Mouse (Mus musculus) hindbrain, postnatal 0 days (tissue): ENCODE measurements around the gene Epp13. TPM values are rescaled to one million over a fixed set of nuclear protein-coding genes. Genes with fewer than 3 reads are reported as not detected.
A peak's percentile ranks its signal among the peaks of the same experiment; 100 is the strongest.
"Not testable (repeated sequence)": the region's sequence is repeated elsewhere in the genome, so short reads cannot be mapped to it uniquely, and the experiment has no call there.

ENCODE experiments used
- ATAC-seq: fragments of 200-750 bp; cut with Nextera tagmentation; 2 replicates; pipeline ENCODE4 v1.8.0; 2017; ENCODE audit warnings: mild to moderate bottlenecking, moderate TSS enrichment, moderate library complexity
- DNase-seq: peaks from one replicate; pipeline ENCODE4 v3.0.0-alpha.2; 2015; ENCODE audit warnings: low spot score
- H3K27ac ChIP-seq: fragments of 300-500 bp; sonication (generic); 2 replicates; pipeline ENCODE4 v1.5.1; 2014; ENCODE audit warnings: mild to moderate bottlenecking
- H3K27me3 ChIP-seq: fragments of 300-500 bp; sonication (generic); 2 replicates; pipeline ENCODE4 v1.6.1; 2014; ENCODE audit warnings: low read length, mixed read lengths; ENCODE audit not compliant: insufficient read depth
- H3K36me3 ChIP-seq: fragments of 300-500 bp; sonication (generic); 2 replicates; pipeline ENCODE4 v1.6.1; 2014; ENCODE audit warnings: low read length, mixed read lengths; ENCODE audit not compliant: insufficient read depth
- H3K4me1 ChIP-seq: fragments of 300-500 bp; sonication (generic); 2 replicates; pipeline ENCODE4 v1.6.1; 2014; ENCODE audit warnings: antibody characterized with exemption, low read length, mixed read lengths; ENCODE audit not compliant: insufficient read depth
- H3K4me2 ChIP-seq: fragments of 300-500 bp; sonication (generic); 2 replicates; pipeline ENCODE4 v1.6.1; 2014; ENCODE audit warnings: low read depth, mild to moderate bottlenecking, low read length, moderate library complexity, mixed read lengths
- H3K4me3 ChIP-seq: fragments of 300-500 bp; sonication (generic); 2 replicates; pipeline ENCODE4 v1.5.1; 2014; ENCODE audit warnings: low read length
- H3K9ac ChIP-seq: fragments of 300-500 bp; sonication (generic); replicated peaks from 2 replicates; pipeline ENCODE4 v1.6.1; 2014; ENCODE audit warnings: mild to moderate bottlenecking, low read length, moderate library complexity, mixed read lengths
- H3K9me3 ChIP-seq: fragments of 300-500 bp; sonication (generic); 2 replicates; pipeline ENCODE4 v1.6.1; 2016; ENCODE audit warnings: low read length, mixed read lengths
- CTCF ChIP-seq: IDR thresholded peaks from 2 replicates; pipeline ENCODE4 v1.5.1; 2016; ENCODE audit warnings: antibody characterized with exemption, control low read depth, low read depth
- WGBS: fragments of 180-500 bp; shearing (Covaris S2); extraction: QIAGEN DNeasy Blood & Tissue Kit; methylation state at CpG from one replicate; pipeline ENCODE4 v1.1.7; 2014; 5-methylcytosine and 5-hydroxymethylcytosine counted together
- polyA plus RNA-seq: library from polyadenylated mRNA; unstranded; fragments of >200 nt; fragmentation: Nextera tagmentation; extraction: Ambion mirVana; gene quantifications from 2 replicates; pipeline ENCODE4 v1.2.1, GENCODE M21; 2015
- total RNA-seq: library from RNA; depleted of rRNA; stranded (reverse); fragments of >200 nt; gene quantifications from 2 replicates; pipeline ENCODE4 v1.2.3, GENCODE M21; 2014

The Epp13 gene
- total and polyA plus RNA-seq, 2 experiments from 2014 or later, result 0.59 TPM; not detected in 1

DNA sequence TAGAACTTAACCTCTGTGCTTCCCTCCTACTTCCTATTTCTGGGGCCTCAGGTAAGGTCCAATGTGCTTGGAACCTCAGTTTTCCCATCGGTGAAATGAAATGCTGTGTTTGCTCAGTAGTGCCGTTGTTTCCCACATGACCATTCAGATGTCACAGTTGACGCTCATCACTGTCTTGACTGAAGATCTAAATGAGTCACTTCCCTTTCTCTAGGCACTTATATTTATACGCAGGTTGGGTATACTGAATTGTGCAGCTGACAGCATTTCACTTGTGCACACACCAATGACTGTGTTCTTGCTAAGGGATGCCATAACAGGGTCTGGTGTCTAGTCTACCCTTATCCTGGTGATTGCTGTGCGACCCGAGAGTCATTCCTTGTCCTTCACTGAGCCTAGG, 32.9 kb downstream of the Epp13 start:
- no peak for TF ChIP-seq CTCF
- Histone ChIP-seq H3K27ac (peak overlapping the region; percentile 81; the same call in 1 of the 2 replicates), H3K4me1 (peaks cover 9% of the 10 kb centered on the region; the same call in 1 of the 2 replicates), H3K4me2 (peak overlapping the region; percentile 83), H3K9me3 (no peaks in the 10 kb centered on the region), H3K36me3 (no peaks in the 10 kb centered on the region), H3K27me3 (no peaks in the 10 kb centered on the region), H3K4me3 (no peak overlapping the region), H3K9ac (no peak overlapping the region)
- DNase-seq (no peak), ATAC-seq (no peak)
- 94% methylated on average over 6 of the region's 6 CpGs for WGBS

DNA sequence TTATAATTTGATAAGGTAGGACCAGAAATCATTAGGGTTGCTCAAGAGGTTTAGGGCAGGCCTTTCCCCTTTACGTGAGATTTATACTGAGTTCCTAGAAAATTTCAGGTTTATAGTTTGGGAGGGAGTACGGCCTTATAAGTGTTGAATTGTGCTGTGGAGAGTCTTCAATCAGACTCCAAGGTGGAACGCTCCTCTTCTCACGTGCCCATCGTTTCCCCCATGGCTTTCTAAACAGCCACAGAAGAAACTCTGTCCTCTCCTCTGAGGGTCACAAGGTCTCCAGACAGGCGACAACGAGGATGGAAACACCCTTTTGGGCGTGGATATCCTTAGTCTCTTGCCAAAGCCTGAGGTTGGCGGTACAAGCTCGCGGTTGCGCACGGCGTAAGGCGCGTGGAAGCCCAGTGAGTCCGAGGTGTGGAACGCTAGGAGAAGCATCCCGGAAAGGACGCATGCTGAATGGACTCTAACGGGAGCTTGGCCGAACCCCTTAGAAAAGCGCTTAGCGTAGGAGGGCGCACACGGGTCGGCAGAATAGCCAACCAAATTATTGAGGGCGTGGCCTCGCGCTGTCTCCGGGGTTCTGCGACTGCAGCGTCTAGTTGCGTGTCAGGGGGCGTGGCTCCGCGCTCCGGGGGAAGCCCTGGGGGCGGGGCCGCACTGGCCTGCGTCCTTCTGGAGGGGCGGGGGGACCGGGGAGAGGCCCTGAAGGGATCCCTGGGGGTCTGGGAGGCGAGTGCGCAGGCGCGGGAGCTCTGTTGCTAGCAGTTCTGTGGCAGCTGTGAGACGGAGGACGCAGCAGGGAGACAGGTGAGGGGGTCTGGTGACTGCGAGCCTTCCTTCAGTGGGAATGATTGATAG, 33.6 kb downstream of the Epp13 start, which contains the start of gene Zfp667:
Gene Zfp667, plus strand, starts transcription at position 738 of the 864 bp plus-strand sequence.
- TF ChIP-seq CTCF, result no peak

DNA sequence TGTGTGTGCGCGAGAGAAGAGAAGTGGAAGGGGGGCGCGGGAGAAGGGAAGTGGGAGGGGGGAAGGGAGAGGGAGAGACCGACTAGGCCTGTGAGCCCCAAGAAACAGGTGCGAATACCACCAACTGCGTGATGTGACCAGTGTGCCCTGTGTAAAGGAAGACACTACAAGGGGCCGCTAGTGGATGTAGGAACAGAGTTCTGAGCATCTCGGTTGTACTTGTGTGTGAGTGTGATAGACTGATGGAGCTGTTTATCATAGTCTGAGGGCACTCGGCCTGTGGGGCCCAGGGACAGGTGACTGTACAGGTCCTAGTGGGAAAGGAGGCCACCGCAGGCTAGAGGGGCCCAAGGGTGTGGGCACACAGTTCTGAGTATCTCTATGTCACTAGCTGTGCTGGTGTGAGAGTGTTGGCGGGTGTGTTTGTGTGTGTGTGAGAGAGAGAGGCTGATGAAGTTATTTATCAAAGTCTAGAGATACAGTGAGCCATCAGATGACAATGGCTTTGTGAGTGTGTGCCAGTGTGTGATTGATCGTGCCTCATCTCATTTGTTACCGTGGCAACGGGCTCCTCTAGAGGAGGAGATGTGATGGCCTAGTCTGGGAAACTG, 34.5 kb downstream of the Epp13 start:
- DNase-seq (peak; percentile 79), ATAC-seq (peak; percentile 13)
- Histone ChIP-seq H3K9me3 (no peaks in the 10 kb centered on the region), H3K27ac (peak overlapping the region; percentile 81), H3K4me2 (peak overlapping the region; percentile 83), H3K4me3 (peak overlapping the region; percentile 49), H3K36me3 (no peaks in the 10 kb centered on the region), H3K27me3 (no peaks in the 10 kb centered on the region), H3K9ac (peak overlapping the region; percentile 61), H3K4me1 (peaks cover 9% of the 10 kb centered on the region; the same call in 1 of the 2 replicates)
- no peak for TF ChIP-seq CTCF
- WGBS, result 10% methylated on average over 15 of the region's 15 CpGs

More for the DNA sequence above, 33.6 kb downstream of the Epp13 start, which contains the start of gene Zfp667:
- Histone ChIP-seq H3K9ac (peak within 1 kb of the TSS; percentile 61), H3K4me1 (peaks cover 9% of the 10 kb centered on the region; the same call in 1 of the 2 replicates), H3K27ac (peak within 1 kb of the TSS; percentile 81), H3K27me3 (no peaks in the 10 kb centered on the region), H3K4me3 (peak within 1 kb of the TSS; percentile 49), H3K9me3 (no peaks in the 10 kb centered on the region), H3K4me2 (peak within 1 kb of the TSS; percentile 83), H3K36me3 (no peaks in the 10 kb centered on the region)
- ATAC-seq (peak; percentile 83), DNase-seq (peak; percentile 99)
- WGBS, result 2% methylated on average over 50 of the region's 50 CpGs

- H3K36me3 ChIP-seq, result peaks cover 15% of the 10 kb centered on the region
- DNase-seq, H3K27ac ChIP-seq, H3K4me3 ChIP-seq, ATAC-seq, H3K9ac ChIP-seq, H3K4me1 ChIP-seq, H3K27me3 ChIP-seq, H3K4me2 ChIP-seq, H3K9me3 ChIP-seq: not testable (repeated sequence)
- 91% methylated on average over 5 of the region's 6 CpGs for WGBS
These were observed 38.6 kb downstream of the Epp13 start for GRCm38 (mm10) chr7:6291121-6291520.

- not testable (repeated sequence) for H3K27me3 ChIP-seq, H3K9ac ChIP-seq, ATAC-seq, H3K9me3 ChIP-seq, DNase-seq, H3K4me2 ChIP-seq, H3K27ac ChIP-seq, H3K4me1 ChIP-seq, H3K4me3 ChIP-seq
- H3K36me3 ChIP-seq, result peaks cover 22% of the 10 kb centered on the region
- 77% methylated on average over 11 of the region's 11 CpGs for WGBS
These were observed 48.3 kb downstream of the Epp13 start for GRCm38 (mm10) chr7:6300796-6301195.

DNA sequence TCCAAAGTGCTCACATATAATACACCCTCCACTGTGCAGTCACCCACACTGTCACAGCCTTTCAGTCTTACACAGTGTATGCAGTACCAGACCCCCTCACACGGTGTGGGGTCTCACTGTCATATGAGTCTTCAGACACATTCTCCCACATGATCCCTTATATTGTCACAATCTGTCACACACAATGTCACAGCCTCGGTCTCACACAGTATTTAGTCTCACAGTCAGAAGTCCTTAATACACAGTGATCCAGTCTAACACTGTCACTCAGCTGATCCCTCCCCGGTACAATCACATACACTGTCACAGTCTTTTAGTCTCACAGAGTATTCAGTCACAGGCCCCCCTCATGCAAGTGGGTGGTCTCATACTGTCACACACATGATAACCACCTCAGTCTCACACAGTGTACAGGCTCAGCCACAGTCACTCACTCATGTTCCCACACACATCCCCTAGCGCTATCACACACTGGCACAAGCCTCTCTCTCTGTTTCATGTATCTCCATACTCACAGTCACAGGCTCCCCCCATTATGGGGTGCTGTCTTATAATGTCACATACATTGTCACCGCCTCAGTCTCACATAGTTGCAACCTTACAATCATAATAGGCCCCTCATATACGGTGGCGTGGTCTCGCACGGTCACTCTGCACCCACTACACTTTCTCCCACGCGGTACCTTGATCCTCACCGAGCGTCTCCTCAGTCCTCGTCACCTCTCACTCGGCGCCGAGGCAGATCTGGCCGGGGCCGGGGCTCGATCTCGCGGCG, 78.1 kb downstream of the Epp13 start:
- Histone ChIP-seq H3K4me1 (0 out of 2 replicates have a peak, but pooled peaks cover 8% of the 10 kb centered on the region), H3K9me3 (no peaks in the 10 kb centered on the region), H3K4me2 (peak overlapping the region; percentile 65), H3K27ac (peak overlapping the region; percentile 84), H3K27me3 (no peaks in the 10 kb centered on the region), H3K4me3 (peak overlapping the region; percentile 54), H3K36me3 (no peaks in the 10 kb centered on the region), H3K9ac (peak overlapping the region; percentile 68)
- ATAC-seq, result peak; percentile 86
- TF ChIP-seq CTCF, result no peak; the same call in 1 of the 2 replicates
- WGBS, result 11% methylated on average over 23 of the region's 23 CpGs
- DNase-seq, result peak; percentile 43
